Mouse (Mus musculus) ZHBTc4 (cell line): ENCODE data around the gene Sec11a.
"Not testable (repeated sequence)": the region's sequence is repeated elsewhere in the genome, so short reads cannot be mapped to it uniquely, and the experiment has no call there.

ENCODE experiments used
- DNase-seq: peaks from one replicate; pipeline ENCODE4 v3.0.0-alpha.2; 2011; ENCODE audit warnings: low read depth, low spot score

Gene Sec11a

GRCm38 (mm10) chr7:80956891-80957290 is 9.3 kb upstream of the Sec11a start:
- DNase-seq = no peak

- no peak for DNase-seq
These were observed 6.7 kb upstream of the Sec11a start for GRCm38 (mm10) chr7:80954251-80954650.

- DNase-seq = no peak
These were observed 4.6 kb upstream of the Sec11a start for GRCm38 (mm10) chr7:80952140-80952539.

GRCm38 (mm10) chr7:80951461-80951860 is 3.9 kb upstream of the Sec11a start:
- DNase-seq = no peak

- peak; percentile 24 for DNase-seq
These were observed 7.8 kb downstream of the Sec11a start for GRCm38 (mm10) chr7:80939808-80940207.

GRCm38 (mm10) chr7:80937304-80937666 is 10.3 kb downstream of the Sec11a start:
- DNase-seq = not testable (repeated sequence)

GRCm38 (mm10) chr7:80936617-80937303 is 10.8 kb downstream of the Sec11a start:
- not testable (repeated sequence) for DNase-seq

- no peak for DNase-seq
These were observed 11.7 kb downstream of the Sec11a start for GRCm38 (mm10) chr7:80935834-80936233.

GRCm38 (mm10) chr7:80932777-80933176 is 14.8 kb downstream of the Sec11a start:
- no peak for DNase-seq

GRCm38 (mm10) chr7:80931618-80932207 is 15.9 kb downstream of the Sec11a start:
- DNase-seq = no peak

GRCm38 (mm10) chr7:80923165-80923564 is 24.4 kb downstream of the Sec11a start:
- no peak for DNase-seq

- DNase-seq = no peak
These were observed 28.0 kb downstream of the Sec11a start for GRCm38 (mm10) chr7:80919647-80920008.

- DNase-seq = no peak
These were observed 28.5 kb downstream of the Sec11a start for GRCm38 (mm10) chr7:80918982-80919646.

GRCm38 (mm10) chr7:80917916-80918465 is 29.6 kb downstream of the Sec11a start:
- no peak for DNase-seq

- peak; percentile 40 for DNase-seq
These were observed 35.1 kb downstream of the Sec11a start for GRCm38 (mm10) chr7:80912496-80912895.

GRCm38 (mm10) chr7:80911053-80911452 is 36.5 kb downstream of the Sec11a start:
- DNase-seq = peak; percentile 97

- peak; percentile 89 for DNase-seq
These were observed 42.6 kb downstream of the Sec11a start, which contains the start of gene Nmb for GRCm38 (mm10) chr7:80904921-80905515. Gene Nmb, minus strand, starts transcription at chr7:80905076.

- DNase-seq = no peak
These were observed 43.8 kb downstream of the Sec11a start for GRCm38 (mm10) chr7:80903625-80904422.

GRCm38 (mm10) chr7:80901541-80902274 is 45.9 kb downstream of the Sec11a start:
- no peak for DNase-seq

- peak; percentile 96 for DNase-seq
These were observed 46.6 kb downstream of the Sec11a start, which contains the start of gene Wdr73 for GRCm38 (mm10) chr7:80900944-80901501. Gene Wdr73, minus strand, starts transcription at chr7:80901269.
